Mouse (Mus musculus): ENCODE measurements at regions not wholly inside any gene's neighbourhood (a gene's known extent, or its start where the extent isn't known, plus 50 kb on each side); places are given as distances from the start of the nearest gene placed in this dataset.

GRCm38 (mm10) chr13:51303112-51303511, 105.3 kb upstream of the S1pr3 start:
- Histone ChIP-seq H3K4me1 (ENCODE audit: insufficient read depth, low read length) (no peaks in the 10 kb centered on the region), H3K27me3 (ENCODE audit: insufficient read depth, low read length) (no peaks in the 10 kb centered on the region), H3K36me3 (ENCODE audit: insufficient read depth, low read length) (no peaks in the 10 kb centered on the region), H3K4me2 (ENCODE audit: low read depth, low read length, poor library complexity, severe bottlenecking) (no peak overlapping the region), H3K9me3 (ENCODE audit: low read length) (no peaks in the 10 kb centered on the region), H3K4me3 (ENCODE audit: low read depth, low read length) (no peak overlapping the region), H3K9ac (replicated peaks; ENCODE audit: low read length, poor library complexity, severe bottlenecking) (no peak overlapping the region), H3K27ac (ENCODE audit: low read depth, low read length) (no peak overlapping the region)
- ATAC-seq (ENCODE audit: low FRiP score) (no peak), DNase-seq (ENCODE audit: low spot score) (no peak)
- 59% methylated on average over 3 of the region's 3 CpGs for WGBS
- no peak for TF ChIP-seq CTCF (IDR thresholded peaks at IDR 0.05)

DNA sequence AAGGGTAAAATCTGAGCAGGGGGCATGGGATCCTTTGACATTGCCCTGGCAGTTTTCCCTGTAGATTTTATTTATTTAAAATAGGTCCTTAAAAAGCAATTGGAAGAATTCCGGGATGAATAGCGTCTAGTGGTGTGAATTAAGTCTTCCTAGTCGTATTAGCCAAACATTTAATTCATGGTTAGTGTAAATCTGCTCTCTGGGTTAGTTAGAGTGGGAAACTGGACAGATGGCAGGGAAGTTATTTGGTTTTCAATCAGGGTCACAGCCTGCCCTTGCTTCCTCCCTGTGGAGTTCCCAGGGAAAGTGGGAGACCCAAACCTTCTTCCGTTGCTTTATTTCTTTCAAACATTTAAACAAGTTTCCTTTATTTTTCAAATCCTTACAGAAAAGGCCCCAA, 103.8 kb upstream of the S1pr3 start:
- Histone ChIP-seq H3K9ac (replicated peaks; ENCODE audit: low read length, poor library complexity, severe bottlenecking) (no peak overlapping the region), H3K27ac (ENCODE audit: low read depth, low read length) (no peak overlapping the region), H3K36me3 (ENCODE audit: insufficient read depth, low read length) (no peaks in the 10 kb centered on the region), H3K27me3 (ENCODE audit: insufficient read depth, low read length) (no peaks in the 10 kb centered on the region), H3K4me3 (ENCODE audit: low read depth, low read length) (no peak overlapping the region), H3K9me3 (ENCODE audit: low read length) (no peaks in the 10 kb centered on the region), H3K4me1 (ENCODE audit: insufficient read depth, low read length) (no peaks in the 10 kb centered on the region), H3K4me2 (ENCODE audit: low read depth, low read length, poor library complexity, severe bottlenecking) (no peak overlapping the region)
- WGBS: 42% methylated on average over 4 of the region's 4 CpGs
- TF ChIP-seq CTCF (IDR thresholded peaks at IDR 0.05): no peak
- ATAC-seq (ENCODE audit: low FRiP score) (no peak), DNase-seq (ENCODE audit: low spot score) (no peak)

DNA sequence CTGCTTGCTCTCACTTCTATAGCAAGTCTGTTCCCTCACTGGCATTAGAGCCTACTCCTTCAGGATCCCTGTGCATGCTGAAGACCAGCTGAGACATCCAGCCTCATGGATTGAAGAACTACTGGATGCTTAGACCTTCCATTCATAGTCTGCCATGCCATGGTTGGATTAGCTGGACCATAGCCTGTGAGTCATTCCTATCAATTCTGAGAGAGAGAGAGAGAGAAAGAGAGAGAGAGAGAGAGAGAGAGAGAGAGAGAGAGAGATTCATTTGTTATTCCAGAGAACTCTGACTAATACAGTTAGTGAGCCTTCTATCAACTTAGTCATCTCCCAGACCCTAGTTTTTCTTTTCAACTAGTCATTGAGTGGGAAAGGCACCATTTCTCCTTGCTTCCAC, 99.0 kb upstream of the S1pr3 start:
- H3K4me2 ChIP-seq (ENCODE audit: low read depth, low read length, poor library complexity, severe bottlenecking): no peak overlapping the region
- H3K4me3 ChIP-seq (ENCODE audit: low read depth, low read length): no peak overlapping the region
- 0 out of 2 replicates have a peak, but pooled peaks cover 4% of the 10 kb centered on the region for H3K4me1 ChIP-seq (ENCODE audit: insufficient read depth, low read length)
- no peaks in the 10 kb centered on the region for H3K36me3 ChIP-seq (ENCODE audit: insufficient read depth, low read length)
- ATAC-seq (ENCODE audit: low FRiP score) (no peak), DNase-seq (ENCODE audit: low spot score) (no peak)
- no peak overlapping the region for H3K27ac ChIP-seq (ENCODE audit: low read depth, low read length)
- H3K9ac ChIP-seq (replicated peaks; ENCODE audit: low read length, poor library complexity, severe bottlenecking): no peak overlapping the region
- no peaks in the 10 kb centered on the region for H3K27me3 ChIP-seq (ENCODE audit: insufficient read depth, low read length)
- no peak for TF ChIP-seq CTCF (IDR thresholded peaks at IDR 0.05)
- no peaks in the 10 kb centered on the region for H3K9me3 ChIP-seq (ENCODE audit: low read length)

DNA sequence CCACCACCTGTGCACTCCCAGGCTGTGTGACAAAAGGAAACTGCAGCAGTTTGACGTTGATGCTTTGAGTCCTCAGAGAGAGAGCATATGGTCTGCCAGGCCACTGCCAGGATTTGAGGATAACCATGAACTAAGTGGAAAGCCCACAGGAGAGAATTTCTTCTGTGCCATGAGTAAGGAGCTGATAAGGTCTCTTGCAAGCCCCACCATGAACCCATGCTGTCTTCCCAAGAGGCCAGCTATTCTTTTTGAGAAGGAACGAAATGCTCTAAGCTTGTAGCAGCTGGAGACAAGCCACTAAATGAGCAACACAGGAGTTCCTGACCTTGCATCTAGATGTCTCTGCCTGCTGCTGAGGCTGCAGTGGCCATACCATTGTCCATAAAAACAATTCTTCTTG, 98.4 kb upstream of the S1pr3 start:
- 45% methylated on average over 2 of the region's 2 CpGs for WGBS
- no peak for ATAC-seq (ENCODE audit: low FRiP score)
- H3K27me3 ChIP-seq (ENCODE audit: insufficient read depth, low read length): no peaks in the 10 kb centered on the region

DNA sequence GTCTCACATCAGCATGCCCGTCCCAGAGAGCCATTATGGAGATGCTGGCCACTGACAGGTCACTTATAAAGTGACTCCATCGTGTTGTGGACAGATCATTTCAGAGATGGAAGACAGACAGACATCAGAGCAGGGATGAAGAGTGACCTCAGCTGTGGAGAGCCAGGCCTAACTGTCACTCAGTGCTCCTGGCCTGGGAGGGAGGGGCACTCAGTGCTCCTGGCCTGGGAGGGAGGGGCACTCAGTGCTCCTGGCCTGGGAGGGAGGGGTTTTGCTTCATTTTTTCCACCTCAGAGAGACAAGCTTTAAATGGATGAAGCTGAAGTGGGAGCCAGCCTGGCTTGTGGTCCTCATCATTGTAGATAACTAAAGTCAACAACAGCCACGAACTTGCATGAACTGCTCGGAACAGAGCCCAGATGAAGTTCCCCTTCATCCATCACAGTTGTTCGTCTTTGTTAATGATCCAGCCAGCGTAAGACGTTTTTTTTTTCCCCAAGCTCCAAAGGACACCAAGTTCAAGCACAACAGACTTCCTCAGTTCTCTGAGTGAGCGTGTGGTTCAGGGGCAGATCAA, 96.7 kb upstream of the S1pr3 start:
- Histone ChIP-seq H3K9ac (replicated peaks; ENCODE audit: low read length, poor library complexity, severe bottlenecking) (no peak overlapping the region), H3K27me3 (ENCODE audit: insufficient read depth, low read length) (no peaks in the 10 kb centered on the region), H3K4me3 (ENCODE audit: low read depth, low read length) (no peak overlapping the region), H3K4me2 (ENCODE audit: low read depth, low read length, poor library complexity, severe bottlenecking) (no peak overlapping the region), H3K27ac (ENCODE audit: low read depth, low read length) (no peak overlapping the region), H3K9me3 (ENCODE audit: low read length) (no peaks in the 10 kb centered on the region), H3K36me3 (ENCODE audit: insufficient read depth, low read length) (no peaks in the 10 kb centered on the region), H3K4me1 (ENCODE audit: insufficient read depth, low read length) (peaks cover 10% of the 10 kb centered on the region; the same call in 1 of the 2 replicates)
- no peak for TF ChIP-seq CTCF (IDR thresholded peaks at IDR 0.05)
- DNase-seq (ENCODE audit: low spot score) (no peak), ATAC-seq (ENCODE audit: low FRiP score) (no peak)
- 71% methylated on average over 8 of the region's 8 CpGs for WGBS

More for the DNA sequence above, 98.4 kb upstream of the S1pr3 start:
- Histone ChIP-seq H3K9ac (replicated peaks; ENCODE audit: low read length, poor library complexity, severe bottlenecking) (no peak overlapping the region), H3K4me1 (ENCODE audit: insufficient read depth, low read length) (0 out of 2 replicates have a peak, but pooled peaks cover 6% of the 10 kb centered on the region), H3K36me3 (ENCODE audit: insufficient read depth, low read length) (no peaks in the 10 kb centered on the region), H3K27ac (ENCODE audit: low read depth, low read length) (no peak overlapping the region), H3K4me2 (ENCODE audit: low read depth, low read length, poor library complexity, severe bottlenecking) (no peak overlapping the region), H3K9me3 (ENCODE audit: low read length) (no peaks in the 10 kb centered on the region), H3K4me3 (ENCODE audit: low read depth, low read length) (no peak overlapping the region)
- no peak for TF ChIP-seq CTCF (IDR thresholded peaks at IDR 0.05)
- DNase-seq (ENCODE audit: low spot score): no peak

- peaks cover 10% of the 10 kb centered on the region; the same call in 1 of the 2 replicates for H3K4me1 ChIP-seq (ENCODE audit: insufficient read depth, low read length)
- no peak overlapping the region for H3K9ac ChIP-seq (replicated peaks; ENCODE audit: low read length, poor library complexity, severe bottlenecking)
- H3K4me2 ChIP-seq (ENCODE audit: low read depth, low read length, poor library complexity, severe bottlenecking): no peak overlapping the region
- no peak for ATAC-seq (ENCODE audit: low FRiP score)
- no peak overlapping the region for H3K4me3 ChIP-seq (ENCODE audit: low read depth, low read length)
- no peaks in the 10 kb centered on the region for H3K36me3 ChIP-seq (ENCODE audit: insufficient read depth, low read length)
- no peak overlapping the region for H3K27ac ChIP-seq (ENCODE audit: low read depth, low read length)
- no peak for DNase-seq (ENCODE audit: low spot score)
- H3K27me3 ChIP-seq (ENCODE audit: insufficient read depth, low read length): no peaks in the 10 kb centered on the region
- H3K9me3 ChIP-seq (ENCODE audit: low read length): no peaks in the 10 kb centered on the region
- WGBS: 48% methylated on average over 5 of the region's 5 CpGs
- TF ChIP-seq CTCF (IDR thresholded peaks at IDR 0.05): no peak
Measured at GRCm38 (mm10) chr13:51313129-51313850, 95.1 kb upstream of the S1pr3 start.

Measured in midbrain, postnatal 0 days (tissue).